Mouse (Mus musculus) limb, embryonic 13.5 days (tissue): ENCODE data around the gene Tubb2a. TPM values are rescaled to one million over a fixed set of nuclear protein-coding genes. Genes with fewer than 3 reads are reported as not detected.
"Not testable (repeated sequence)": the region's sequence is repeated elsewhere in the genome, so short reads cannot be mapped to it uniquely, and the experiment has no call there.

ENCODE experiments used
- ATAC-seq: fragments of 200-750 bp; cut with Nextera tagmentation; 2 replicates; pipeline ENCODE4 v1.8.0; 2017; ENCODE audit warnings: low read depth, moderate number of reproducible peaks, moderate TSS enrichment; ENCODE audit not compliant: low FRiP score
- H3K27ac ChIP-seq: fragments of 300-500 bp; sonication (generic); 2 replicates; pipeline ENCODE4 v1.5.1; 2015; ENCODE audit warnings: inconsistent platforms, mild to moderate bottlenecking, moderate library complexity
- H3K27me3 ChIP-seq: fragments of 300-500 bp; sonication (generic); 2 replicates; pipeline ENCODE4 v1.6.1; 2015; ENCODE audit warnings: mild to moderate bottlenecking, inconsistent platforms
- H3K36me3 ChIP-seq: fragments of 300-500 bp; sonication (generic); 2 replicates; pipeline ENCODE4 v1.6.1; 2015; ENCODE audit warnings: inconsistent platforms, mild to moderate bottlenecking, moderate library complexity
- H3K4me1 ChIP-seq: fragments of 300-500 bp; sonication (generic); 2 replicates; pipeline ENCODE4 v1.6.1; 2015; ENCODE audit warnings: inconsistent platforms
- H3K4me2 ChIP-seq: fragments of 300-500 bp; sonication (generic); replicated peaks from 2 replicates; pipeline ENCODE4 v1.6.1; 2015; ENCODE audit warnings: inconsistent platforms, mild to moderate bottlenecking, moderate library complexity
- H3K4me3 ChIP-seq: fragments of 300-500 bp; sonication (generic); 2 replicates; pipeline ENCODE4 v1.5.1; 2015; ENCODE audit warnings: moderate library complexity, mild to moderate bottlenecking, inconsistent platforms
- H3K9ac ChIP-seq: fragments of 300-500 bp; sonication (generic); 2 replicates; pipeline ENCODE4 v1.6.1; 2015; ENCODE audit warnings: mild to moderate bottlenecking, inconsistent platforms
- H3K9me3 ChIP-seq: fragments of 300-500 bp; sonication (generic); 2 replicates; pipeline ENCODE4 v1.6.1; 2016; ENCODE audit warnings: inconsistent platforms
- WGBS: fragments of 180-500 bp; shearing (Covaris S2); methylation state at CpG from one replicate; pipeline ENCODE4 v1.1.7; 2015; 5-methylcytosine and 5-hydroxymethylcytosine counted together
- polyA plus RNA-seq: library from polyadenylated mRNA; unstranded; fragments of >200 nt; fragmentation: Nextera tagmentation; extraction: Ambion mirVana; gene quantifications from 2 replicates; pipeline ENCODE4 v1.2.1, GENCODE M21; 2015

Tubb2a gene
- polyA plus RNA-seq, 1 experiment from 2014 or later: 150 TPM

GRCm38 (mm10) chr13:34088201-34088649 is 10.4 kb upstream of the Tubb2a start:
- H3K4me1 ChIP-seq, H3K27ac ChIP-seq, H3K27me3 ChIP-seq, H3K9ac ChIP-seq, H3K4me2 ChIP-seq, ATAC-seq, H3K9me3 ChIP-seq, H3K4me3 ChIP-seq, H3K36me3 ChIP-seq: not testable (repeated sequence)
- 66% methylated on average over 5 of the region's 5 CpGs for WGBS

- WGBS: 58% methylated on average over 7 of the region's 7 CpGs
- Histone ChIP-seq H3K9ac (no peak overlapping the region), H3K27ac (no peak overlapping the region), H3K4me3 (no peak overlapping the region), H3K4me2 (no peak overlapping the region), H3K27me3 (no peaks in the 10 kb centered on the region), H3K4me1 (no peaks in the 10 kb centered on the region), H3K9me3 (no peaks in the 10 kb centered on the region), H3K36me3 (no peaks in the 10 kb centered on the region)
- ATAC-seq: peak; percentile 40; the same call in 1 of the 2 replicates
Observed at GRCm38 (mm10) chr13:34087052-34087812, 9.4 kb upstream of the Tubb2a start.

- ATAC-seq: no peak
- Histone ChIP-seq H3K9me3 (no peaks in the 10 kb centered on the region), H3K4me1 (no peaks in the 10 kb centered on the region), H3K27me3 (no peaks in the 10 kb centered on the region), H3K27ac (no peak overlapping the region), H3K36me3 (no peaks in the 10 kb centered on the region), H3K4me3 (no peak overlapping the region), H3K4me2 (no peak overlapping the region), H3K9ac (no peak overlapping the region)
- 73% methylated on average over 9 of the region's 9 CpGs for WGBS
Observed at GRCm38 (mm10) chr13:34084026-34084750, 6.4 kb upstream of the Tubb2a start.

GRCm38 (mm10) chr13:34081926-34082325 is 4.1 kb upstream of the Tubb2a start:
- no peak overlapping the region for H3K27ac ChIP-seq
- H3K9me3 ChIP-seq: no peaks in the 10 kb centered on the region
- 81% methylated on average over 4 of the region's 4 CpGs for WGBS
- H3K4me2 ChIP-seq: no peak overlapping the region
- no peak overlapping the region for H3K4me3 ChIP-seq
- no peaks in the 10 kb centered on the region for H3K27me3 ChIP-seq
- no peak overlapping the region for H3K9ac ChIP-seq
- peaks cover 14% of the 10 kb centered on the region for H3K4me1 ChIP-seq
- H3K36me3 ChIP-seq: no peaks in the 10 kb centered on the region
- ATAC-seq: no peak

GRCm38 (mm10) chr13:34079801-34080200 is 2.0 kb upstream of the Tubb2a start:
- Histone ChIP-seq H3K4me1 (peaks cover 20% of the 10 kb centered on the region), H3K9me3 (no peaks in the 10 kb centered on the region), H3K27me3 (no peaks in the 10 kb centered on the region), H3K36me3 (peaks cover 8% of the 10 kb centered on the region), H3K4me2 (no peak overlapping the region), H3K9ac (no peak overlapping the region), H3K27ac (no peak overlapping the region), H3K4me3 (no peak overlapping the region)
- WGBS: 79% methylated on average over 3 of the region's 3 CpGs
- ATAC-seq: no peak

- no peaks in the 10 kb centered on the region for H3K9me3 ChIP-seq
- peak overlapping the region; percentile 64 for H3K4me3 ChIP-seq
- H3K36me3 ChIP-seq: peaks cover 8% of the 10 kb centered on the region
- H3K9ac ChIP-seq: peak overlapping the region; percentile 75
- WGBS: 23% methylated on average over 16 of the region's 16 CpGs
- H3K4me2 ChIP-seq: peak overlapping the region; percentile 79
- peak; percentile 33; the same call in 1 of the 2 replicates for ATAC-seq
- peaks cover 20% of the 10 kb centered on the region for H3K4me1 ChIP-seq
- no peak overlapping the region for H3K27ac ChIP-seq
- H3K27me3 ChIP-seq: no peaks in the 10 kb centered on the region
Observed at GRCm38 (mm10) chr13:34078500-34079280, 883 bp upstream of the Tubb2a start.

- Histone ChIP-seq H3K27ac (no peak overlapping the region), H3K9me3 (no peaks in the 10 kb centered on the region), H3K4me1 (peaks cover 20% of the 10 kb centered on the region), H3K4me2 (peak overlapping the region; percentile 79), H3K4me3 (peak overlapping the region; percentile 64), H3K9ac (peak overlapping the region; percentile 43; the same call in 1 of the 2 replicates), H3K36me3 (peaks cover 12% of the 10 kb centered on the region), H3K27me3 (no peaks in the 10 kb centered on the region)
- peak; percentile 48 for ATAC-seq
- 51% methylated on average over 20 of the region's 20 CpGs for WGBS
Observed at GRCm38 (mm10) chr13:34076561-34077491, 981 bp downstream of the Tubb2a start.

- peaks cover 20% of the 10 kb centered on the region for H3K4me1 ChIP-seq
- not testable (repeated sequence) for H3K27me3 ChIP-seq, H3K4me3 ChIP-seq, ATAC-seq, H3K9me3 ChIP-seq, H3K27ac ChIP-seq, H3K9ac ChIP-seq
- peak overlapping the region; percentile 79; the same call in 1 of the 2 replicates for H3K4me2 ChIP-seq
- 82% methylated on average over 6 of the region's 6 CpGs for WGBS
- peaks cover 17% of the 10 kb centered on the region for H3K36me3 ChIP-seq
Observed at GRCm38 (mm10) chr13:34075893-34076292, 1.9 kb downstream of the Tubb2a start.

GRCm38 (mm10) chr13:34074441-34074840 is 3.4 kb downstream of the Tubb2a start:
- WGBS: 96% methylated on average over 13 of the region's 17 CpGs
- peaks cover 18% of the 10 kb centered on the region for H3K36me3 ChIP-seq
- H3K4me1 ChIP-seq: peaks cover 23% of the 10 kb centered on the region
- not testable (repeated sequence) for H3K9ac ChIP-seq, H3K9me3 ChIP-seq, H3K4me3 ChIP-seq, ATAC-seq, H3K27ac ChIP-seq, H3K4me2 ChIP-seq, H3K27me3 ChIP-seq

GRCm38 (mm10) chr13:34072847-34073246 is 5.0 kb downstream of the Tubb2a start:
- Histone ChIP-seq H3K9ac (no peak overlapping the region), H3K4me3 (no peak overlapping the region), H3K27ac (no peak overlapping the region), H3K4me1 (peaks cover 13% of the 10 kb centered on the region), H3K27me3 (no peaks in the 10 kb centered on the region), H3K36me3 (peaks cover 27% of the 10 kb centered on the region), H3K4me2 (no peak overlapping the region), H3K9me3 (no peaks in the 10 kb centered on the region)
- 69% methylated on average over 3 of the region's 3 CpGs for WGBS
- ATAC-seq: no peak

- peaks cover 34% of the 10 kb centered on the region for H3K36me3 ChIP-seq
- 82% methylated on average over 6 of the region's 6 CpGs for WGBS
- no peak for ATAC-seq
- peaks cover 8% of the 10 kb centered on the region for H3K4me1 ChIP-seq
- H3K27ac ChIP-seq: no peak overlapping the region
- no peak overlapping the region for H3K9ac ChIP-seq
- H3K4me2 ChIP-seq: no peak overlapping the region
- H3K4me3 ChIP-seq: no peak overlapping the region
- H3K27me3 ChIP-seq: no peaks in the 10 kb centered on the region
- no peaks in the 10 kb centered on the region for H3K9me3 ChIP-seq
Observed at GRCm38 (mm10) chr13:34071836-34072235, 6.0 kb downstream of the Tubb2a start.
